Mouse (Mus musculus): ENCODE results near the gene Rhbdl1.

The Rhbdl1 gene

GRCm38 (mm10) chr17:25827011-25827410 is 10.1 kb downstream of the Rhbdl1 start:
- no peak for TF ChIP-seq GATA4 (IDR thresholded peaks at IDR 0.05; ENCODE audit: insufficient replicate concordance, low read length)

- TF ChIP-seq GATA4 (IDR thresholded peaks at IDR 0.05; ENCODE audit: insufficient replicate concordance, low read length) = no peak
Observed at GRCm38 (mm10) chr17:25825984-25826570, 11.0 kb downstream of the Rhbdl1 start.

- no peak for TF ChIP-seq GATA4 (IDR thresholded peaks at IDR 0.05; ENCODE audit: insufficient replicate concordance, low read length)
Observed at GRCm38 (mm10) chr17:25825311-25825710, 11.8 kb downstream of the Rhbdl1 start.

GRCm38 (mm10) chr17:25824362-25825142 is 12.5 kb downstream of the Rhbdl1 start:
- TF ChIP-seq GATA4 (IDR thresholded peaks at IDR 0.05; ENCODE audit: insufficient replicate concordance, low read length) = no peak

GRCm38 (mm10) chr17:25823452-25823851 is 13.6 kb downstream of the Rhbdl1 start, which contains the start of gene Wdr24:
Gene Wdr24, plus strand, starts transcription at chr17:25823627.
- no peak for TF ChIP-seq GATA4 (IDR thresholded peaks at IDR 0.05; ENCODE audit: insufficient replicate concordance, low read length)

GRCm38 (mm10) chr17:25818851-25819780 is 18.0 kb downstream of the Rhbdl1 start:
- no peak for TF ChIP-seq GATA4 (IDR thresholded peaks at IDR 0.05; ENCODE audit: insufficient replicate concordance, low read length)

- TF ChIP-seq GATA4 (IDR thresholded peaks at IDR 0.05; ENCODE audit: insufficient replicate concordance, low read length) = no peak
Observed at GRCm38 (mm10) chr17:25817662-25818061, 19.4 kb downstream of the Rhbdl1 start.

- TF ChIP-seq GATA4 (IDR thresholded peaks at IDR 0.05; ENCODE audit: insufficient replicate concordance, low read length) = no peak
Observed at GRCm38 (mm10) chr17:25813471-25813870, 23.6 kb downstream of the Rhbdl1 start.

- no peak for TF ChIP-seq GATA4 (IDR thresholded peaks at IDR 0.05; ENCODE audit: insufficient replicate concordance, low read length)
Observed at GRCm38 (mm10) chr17:25810890-25811289, 26.2 kb downstream of the Rhbdl1 start.

GRCm38 (mm10) chr17:25809606-25810340 is 27.3 kb downstream of the Rhbdl1 start:
- no peak for TF ChIP-seq GATA4 (IDR thresholded peaks at IDR 0.05; ENCODE audit: insufficient replicate concordance, low read length)

- TF ChIP-seq GATA4 (IDR thresholded peaks at IDR 0.05; ENCODE audit: insufficient replicate concordance, low read length) = no peak
Observed at GRCm38 (mm10) chr17:25808789-25809605, 28.1 kb downstream of the Rhbdl1 start, which contains the start of gene Fbxl16. Gene Fbxl16, plus strand, starts transcription at chr17:25809085.

- TF ChIP-seq GATA4 (IDR thresholded peaks at IDR 0.05; ENCODE audit: insufficient replicate concordance, low read length) = no peak
Observed at GRCm38 (mm10) chr17:25808028-25808427, 29.1 kb downstream of the Rhbdl1 start.

- TF ChIP-seq GATA4 (IDR thresholded peaks at IDR 0.05; ENCODE audit: insufficient replicate concordance, low read length) = no peak
Observed at GRCm38 (mm10) chr17:25806507-25806906, 30.6 kb downstream of the Rhbdl1 start.

Measured in liver, adult (tissue).